Mouse (Mus musculus) C2C12 (cell line): Measurements from ENCODE around the gene Gm4858.

Source experiments
- CTCF ChIP-seq: IDR thresholded peaks from one replicate; pipeline ENCODE4 v1.5.1; 2011; ENCODE audit not compliant: control insufficient read depth, insufficient read depth, insufficient read length
- USF1 ChIP-seq: IDR thresholded peaks from one replicate; pipeline ENCODE4 v1.6.1; 2011; ENCODE audit warnings: low read depth, mild to moderate bottlenecking, control low read depth, moderate library complexity

- TF ChIP-seq CTCF (no peak), USF1 (no peak)
These were observed 43.0 kb downstream of the Gm4858 start for GRCm38 (mm10) chr3:93111668-93112067.
